Mouse (Mus musculus) heart, embryonic 16.5 days (tissue): ENCODE data around the gene Sh3pxd2a. TPM values are rescaled to one million over a fixed set of nuclear protein-coding genes. Genes with fewer than 3 reads are reported as not detected.

ENCODE experiments used
- ATAC-seq: fragments of 200-750 bp; cut with Nextera tagmentation; replicated peaks from 2 replicates; pipeline ENCODE4 v1.8.0; 2017; ENCODE audit warnings: moderate number of reproducible peaks; ENCODE audit not compliant: insufficient read depth, low FRiP score; ENCODE audit errors: extremely low read depth
- H3K27ac ChIP-seq: fragments of 300-500 bp; sonication (generic); 2 replicates; pipeline ENCODE4 v1.5.1; 2014; ENCODE audit warnings: mild to moderate bottlenecking, low read length, control low read depth, moderate library complexity
- H3K27me3 ChIP-seq: fragments of 300-500 bp; sonication (generic); 2 replicates; pipeline ENCODE4 v1.6.1; 2014; ENCODE audit warnings: low read length, mixed read lengths; ENCODE audit not compliant: control insufficient read depth, insufficient read depth
- H3K36me3 ChIP-seq: fragments of 300-500 bp; sonication (generic); 2 replicates; pipeline ENCODE4 v1.6.1; 2014; ENCODE audit not compliant: control insufficient read depth, insufficient read depth
- H3K4me1 ChIP-seq: fragments of 300-500 bp; sonication (generic); 2 replicates; pipeline ENCODE4 v1.6.1; 2014; ENCODE audit warnings: low read length, mixed read lengths; ENCODE audit not compliant: control insufficient read depth, insufficient read depth
- H3K4me2 ChIP-seq: fragments of 300-500 bp; sonication (generic); 2 replicates; pipeline ENCODE4 v1.6.1; 2014; ENCODE audit warnings: low read depth, mild to moderate bottlenecking, control low read depth, low read length
- H3K4me3 ChIP-seq: fragments of 300-500 bp; sonication (generic); 2 replicates; pipeline ENCODE4 v1.5.1; 2014; ENCODE audit warnings: mild to moderate bottlenecking, control low read depth, low read length
- H3K9ac ChIP-seq: fragments of 300-500 bp; sonication (generic); 2 replicates; pipeline ENCODE4 v1.6.1; 2014; ENCODE audit warnings: low read length, control low read depth
- H3K9me3 ChIP-seq: fragments of 300-500 bp; sonication (generic); replicated peaks from 2 replicates; pipeline ENCODE4 v1.6.1; 2016; ENCODE audit warnings: low read length; ENCODE audit not compliant: control insufficient read depth
- WGBS: fragments of 180-500 bp; shearing (Covaris S2); extraction: QIAGEN DNeasy Blood & Tissue Kit; methylation state at CpG from one replicate; pipeline ENCODE4 v1.1.7; 2014; 5-methylcytosine and 5-hydroxymethylcytosine counted together
- polyA plus RNA-seq: library from polyadenylated mRNA; unstranded; fragments of >200 nt; fragmentation: Nextera tagmentation; extraction: Ambion mirVana; gene quantifications from 2 replicates; pipeline ENCODE4 v1.2.1, GENCODE M21; 2015

Gene Sh3pxd2a
- polyA plus RNA-seq, 1 experiment from 2014 or later, result 4.5 TPM

DNA sequence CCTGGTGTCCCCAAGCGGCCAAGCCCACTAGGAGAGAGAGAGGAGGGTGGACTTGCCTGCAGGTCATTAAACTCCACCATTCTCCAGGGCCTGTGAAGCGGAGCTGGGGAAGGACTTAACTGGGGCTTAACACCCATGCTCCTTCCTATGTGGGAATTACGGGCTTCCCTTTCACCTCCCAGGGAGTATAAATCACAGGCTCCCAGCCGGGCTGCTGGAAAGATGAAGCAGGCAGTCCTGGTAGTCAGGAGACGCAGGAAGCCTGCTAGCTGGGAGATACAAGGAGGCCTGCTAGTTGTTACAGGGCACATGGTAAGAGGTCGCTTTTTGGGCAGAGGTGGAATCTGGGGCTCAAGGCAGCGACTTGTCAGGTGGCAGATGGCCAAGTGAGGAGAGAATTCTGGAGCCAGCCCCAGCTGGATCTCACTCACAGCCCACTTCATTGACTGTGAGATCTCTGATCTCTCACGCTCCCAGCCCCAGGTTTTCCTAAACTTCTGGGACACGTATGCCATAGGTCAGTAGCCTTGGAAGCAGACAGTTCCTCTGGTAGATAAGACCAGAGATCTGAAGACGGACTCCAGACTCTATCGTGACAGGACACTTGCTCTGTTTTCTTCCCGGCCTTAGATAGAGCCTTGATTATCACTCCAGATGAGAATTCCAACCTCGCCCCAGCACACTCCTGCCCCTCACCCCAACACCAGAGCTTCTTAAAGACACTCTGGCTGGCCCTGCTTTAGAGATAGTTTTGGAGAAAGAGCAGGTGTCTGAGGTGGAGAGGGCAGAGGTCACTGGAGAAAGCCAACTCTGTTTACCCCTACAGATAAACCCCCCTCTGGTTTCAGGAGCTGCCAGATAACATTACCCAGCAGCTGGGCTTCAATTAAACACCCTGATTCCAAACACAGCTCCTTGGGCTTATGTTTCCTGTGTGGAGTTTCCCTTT is 36.1 kb downstream of the Sh3pxd2a start:
- peaks cover 42% of the 10 kb centered on the region for H3K4me1 ChIP-seq
- no peak overlapping the region for H3K4me3 ChIP-seq
- ATAC-seq, result peak; percentile 61
- H3K27me3 ChIP-seq, result no peaks in the 10 kb centered on the region
- H3K9me3 ChIP-seq, result no peaks in the 10 kb centered on the region
- peak overlapping the region; percentile 44 for H3K27ac ChIP-seq
- 0 out of 2 replicates have a peak overlapping the region, but pooled peaks have one; percentile 3 for H3K4me2 ChIP-seq
- WGBS, result 25% methylated on average over 13 of the region's 13 CpGs
- no peak overlapping the region for H3K9ac ChIP-seq
- peaks cover 3% of the 10 kb centered on the region for H3K36me3 ChIP-seq

DNA sequence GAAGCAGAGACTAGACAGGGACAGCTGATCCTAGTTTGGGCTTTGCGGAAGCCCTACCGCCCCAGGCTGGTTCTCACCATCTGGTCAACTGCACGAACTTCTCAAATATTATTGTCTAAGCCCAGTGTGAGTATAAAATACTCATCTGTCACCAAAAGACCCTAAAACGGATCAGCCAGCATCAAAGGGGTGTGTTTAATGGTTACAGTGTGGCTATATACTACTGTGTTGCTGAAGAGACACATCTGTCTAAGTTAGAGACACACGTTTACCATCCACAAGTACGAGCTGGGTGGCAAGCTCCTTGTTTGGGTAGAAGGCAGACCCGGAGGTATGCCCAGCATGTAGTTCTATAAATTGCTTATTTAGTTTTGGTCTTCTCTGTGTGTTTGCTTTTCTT is 40.6 kb downstream of the Sh3pxd2a start:
- H3K4me2 ChIP-seq, result no peak overlapping the region
- H3K9ac ChIP-seq, result no peak overlapping the region
- H3K4me1 ChIP-seq, result peaks cover 39% of the 10 kb centered on the region
- ATAC-seq, result no peak
- no peak overlapping the region for H3K4me3 ChIP-seq
- H3K27me3 ChIP-seq, result no peaks in the 10 kb centered on the region
- no peaks in the 10 kb centered on the region for H3K9me3 ChIP-seq
- no peak overlapping the region for H3K27ac ChIP-seq
- peaks cover 3% of the 10 kb centered on the region for H3K36me3 ChIP-seq
- 84% methylated on average over 7 of the region's 7 CpGs for whole genome bisulfite sequencing

DNA sequence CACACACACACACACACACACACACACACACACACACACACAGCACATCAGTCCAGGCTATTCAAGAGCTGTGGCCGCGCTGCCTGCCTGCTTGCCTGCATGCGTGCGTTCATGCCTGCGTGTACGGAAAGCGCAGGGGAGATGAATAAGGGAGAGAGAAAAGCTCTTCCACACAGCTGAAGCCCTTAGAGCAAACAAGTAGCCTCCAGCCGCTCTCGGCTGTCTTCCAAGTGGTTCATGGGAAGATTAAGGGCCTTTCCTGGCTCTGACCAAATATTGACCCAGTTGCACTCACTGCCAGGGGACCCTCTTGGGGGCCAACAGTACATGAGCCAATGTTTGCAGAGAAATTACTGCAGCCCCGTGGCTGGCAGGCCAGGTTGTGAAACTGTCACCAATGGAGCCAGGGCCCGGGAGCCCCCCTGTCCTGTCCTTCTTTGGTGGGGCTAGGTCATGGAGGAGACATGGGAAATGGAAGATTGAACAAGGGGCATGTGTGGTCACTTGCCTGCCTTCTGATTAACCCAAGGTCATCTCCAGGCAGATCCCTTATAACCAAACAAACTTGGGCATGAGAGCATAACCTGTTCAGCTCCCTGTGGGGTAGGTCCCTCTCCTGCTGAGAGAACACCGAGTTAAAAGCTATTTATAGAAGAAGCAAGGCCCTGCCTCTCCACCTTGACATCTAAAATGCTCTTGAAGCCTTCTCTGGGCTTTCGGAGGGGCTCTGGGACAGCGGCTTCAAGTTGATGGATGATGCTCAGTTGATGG is 42.9 kb downstream of the Sh3pxd2a start:
- Histone ChIP-seq H3K27me3 (no peaks in the 10 kb centered on the region), H3K9ac (peak overlapping the region; percentile 34), H3K4me1 (peaks cover 24% of the 10 kb centered on the region), H3K36me3 (peaks cover 3% of the 10 kb centered on the region), H3K4me2 (0 out of 2 replicates have a peak overlapping the region, but pooled peaks have one; percentile 7), H3K4me3 (no peak overlapping the region), H3K27ac (peak overlapping the region; percentile 31), H3K9me3 (no peaks in the 10 kb centered on the region)
- peak; percentile 29; the same call in 1 of the 2 replicates for ATAC-seq
- 47% methylated on average over 14 of the region's 14 CpGs for WGBS

DNA sequence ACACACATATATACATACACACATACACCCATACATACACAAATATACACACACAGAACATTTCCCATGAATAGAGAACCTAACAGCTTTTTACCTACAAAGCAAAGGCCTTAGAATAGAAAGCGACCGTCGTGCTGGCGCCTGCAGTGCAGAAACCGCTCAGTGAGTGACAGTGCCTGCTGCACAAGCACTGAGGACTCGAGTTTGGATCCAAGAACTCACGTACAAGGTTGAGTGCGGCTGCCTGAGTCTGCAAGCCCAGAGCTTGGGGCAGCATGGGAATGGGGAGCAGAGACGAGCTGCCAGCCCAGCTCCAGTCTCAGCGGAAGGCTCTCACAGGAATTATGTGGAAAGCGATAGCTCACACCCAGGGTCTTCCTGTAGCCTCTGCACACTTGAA is 43.7 kb downstream of the Sh3pxd2a start:
- 60% methylated on average over 11 of the region's 11 CpGs for WGBS

DNA sequence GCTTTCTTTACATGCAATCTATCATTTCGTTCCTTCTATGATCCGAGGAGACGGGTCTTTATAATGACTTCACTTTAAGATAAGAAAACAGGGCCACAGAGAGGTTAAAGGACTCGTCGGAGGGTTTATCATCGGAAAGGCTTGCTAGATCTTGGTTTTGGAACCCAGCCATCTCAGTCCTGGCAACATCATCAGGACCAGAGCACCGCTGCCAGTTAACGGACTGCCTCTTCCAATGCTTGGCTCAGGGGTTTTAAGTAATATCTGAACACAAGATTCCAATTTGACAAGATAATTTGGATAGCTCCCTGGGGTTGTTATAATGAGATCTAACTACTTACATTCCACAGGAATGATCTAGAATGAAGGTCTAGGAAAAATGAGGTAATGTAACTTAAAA is 45.0 kb downstream of the Sh3pxd2a start:
- H3K36me3 ChIP-seq, result peaks cover 3% of the 10 kb centered on the region
- whole genome bisulfite sequencing, result 34% methylated on average over 8 of the region's 8 CpGs
- H3K4me2 ChIP-seq, result no peak overlapping the region
- peaks cover 34% of the 10 kb centered on the region for H3K4me1 ChIP-seq
- no peak overlapping the region for H3K9ac ChIP-seq
- no peak for ATAC-seq
- no peaks in the 10 kb centered on the region for H3K27me3 ChIP-seq
- H3K4me3 ChIP-seq, result no peak overlapping the region
- no peak overlapping the region for H3K27ac ChIP-seq
- no peaks in the 10 kb centered on the region for H3K9me3 ChIP-seq

More for the DNA sequence above, 43.7 kb downstream of the Sh3pxd2a start:
- no peaks in the 10 kb centered on the region for H3K9me3 ChIP-seq
- H3K27ac ChIP-seq, result peak overlapping the region; percentile 66
- H3K27me3 ChIP-seq, result no peaks in the 10 kb centered on the region
- no peak for ATAC-seq
- no peak overlapping the region for H3K4me2 ChIP-seq
- H3K4me1 ChIP-seq, result peaks cover 22% of the 10 kb centered on the region
- no peak overlapping the region for H3K4me3 ChIP-seq
- peaks cover 3% of the 10 kb centered on the region for H3K36me3 ChIP-seq
- H3K9ac ChIP-seq, result no peak overlapping the region

DNA sequence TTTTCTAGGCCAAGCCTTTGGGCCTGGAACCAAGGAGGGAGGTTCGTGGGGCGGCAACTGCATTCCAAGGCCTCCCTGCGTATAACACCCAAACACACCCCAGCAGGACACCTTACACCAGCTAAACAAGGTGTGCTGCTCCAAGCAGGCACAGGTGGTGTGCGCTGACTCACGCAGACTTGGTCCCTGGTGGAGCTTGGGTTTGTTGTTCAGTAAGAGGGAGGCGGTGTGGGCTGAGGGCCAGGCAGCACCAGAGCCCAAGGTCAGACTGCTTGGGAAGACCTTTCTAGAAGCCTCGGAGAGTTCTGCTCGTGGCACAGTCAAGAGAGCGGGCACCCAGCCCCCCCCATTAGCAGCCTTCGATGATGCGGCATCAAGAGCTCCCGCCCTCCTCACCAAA is 48.0 kb downstream of the Sh3pxd2a start:
- no peak for ATAC-seq

DNA sequence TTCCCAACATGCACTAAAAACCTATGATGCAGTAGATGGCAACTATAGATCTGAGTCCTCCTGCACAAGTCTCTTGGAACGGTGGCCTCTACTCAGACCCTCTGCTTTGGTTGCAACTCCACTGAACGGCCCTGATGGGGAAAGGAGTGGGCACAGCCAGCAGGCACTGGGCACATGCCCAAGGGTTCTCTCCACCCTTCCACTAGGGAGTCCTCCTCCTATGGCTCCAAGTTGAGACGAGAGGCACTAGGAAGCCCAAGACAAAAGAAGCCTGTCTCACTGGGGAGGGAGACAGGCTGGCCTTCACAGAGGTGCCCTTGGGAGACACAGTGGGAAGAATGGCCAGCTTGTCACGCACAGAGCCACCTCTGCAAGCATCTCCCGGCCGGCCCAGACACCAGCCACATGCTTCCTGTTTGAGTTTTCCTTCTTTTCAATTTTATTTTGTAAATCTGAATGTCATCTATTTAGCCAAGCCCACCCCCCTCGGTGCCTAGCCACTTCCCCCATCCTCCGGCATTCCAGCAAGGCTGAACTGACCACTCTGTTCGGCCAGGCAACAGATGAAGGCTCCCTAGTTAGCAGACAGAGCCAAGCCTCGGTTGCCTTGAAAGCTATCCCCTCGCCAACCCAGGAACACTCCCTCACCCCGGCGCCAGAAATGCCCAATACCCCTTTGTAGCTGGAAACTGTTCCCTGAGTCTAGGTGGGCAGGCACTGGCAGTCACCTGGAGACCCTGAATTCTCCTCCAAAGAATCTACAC is 49.9 kb downstream of the Sh3pxd2a start:
- Histone ChIP-seq H3K4me1 (peaks cover 34% of the 10 kb centered on the region), H3K9me3 (no peaks in the 10 kb centered on the region), H3K36me3 (no peaks in the 10 kb centered on the region), H3K27ac (no peak overlapping the region), H3K9ac (peak overlapping the region; percentile 38; the same call in 1 of the 2 replicates), H3K4me2 (no peak overlapping the region), H3K27me3 (no peaks in the 10 kb centered on the region), H3K4me3 (no peak overlapping the region)
- no peak for ATAC-seq
- WGBS, result 59% methylated on average over 13 of the region's 13 CpGs

More for the DNA sequence above, 48.0 kb downstream of the Sh3pxd2a start:
- Histone ChIP-seq H3K36me3 (no peaks in the 10 kb centered on the region), H3K4me3 (no peak overlapping the region), H3K4me1 (peaks cover 37% of the 10 kb centered on the region), H3K4me2 (no peak overlapping the region), H3K9me3 (no peaks in the 10 kb centered on the region), H3K27me3 (no peaks in the 10 kb centered on the region), H3K9ac (no peak overlapping the region), H3K27ac (no peak overlapping the region)
- 81% methylated on average over 12 of the region's 12 CpGs for WGBS

DNA sequence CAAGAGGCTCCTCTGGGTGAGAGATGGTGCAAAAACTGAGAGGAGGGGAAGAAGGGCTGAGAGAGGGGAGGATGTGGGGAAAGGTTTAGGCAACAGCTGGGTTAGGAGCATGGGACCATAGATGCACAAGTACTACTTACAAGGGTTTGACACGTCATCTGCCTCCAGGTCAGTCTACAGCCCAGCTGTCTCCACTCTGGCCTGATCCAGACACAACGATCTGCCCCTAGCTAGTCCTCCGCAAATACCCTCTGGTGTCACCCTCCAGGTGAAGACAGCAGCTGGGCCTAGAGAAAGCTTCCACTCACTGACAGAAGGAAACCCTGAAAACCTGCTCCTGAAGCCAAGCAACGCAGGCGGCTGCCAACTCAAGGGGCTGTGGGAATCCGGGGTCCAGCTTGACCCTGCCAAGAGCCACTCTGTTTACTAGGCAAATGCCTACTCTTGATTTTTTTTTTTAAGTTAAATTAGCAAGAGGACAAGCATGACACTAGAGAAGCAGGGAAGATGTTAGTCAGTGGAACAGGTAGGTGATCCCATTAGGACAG is 50.7 kb downstream of the Sh3pxd2a start:
- Histone ChIP-seq H3K36me3 (no peaks in the 10 kb centered on the region), H3K4me2 (no peak overlapping the region), H3K4me3 (no peak overlapping the region), H3K27me3 (no peaks in the 10 kb centered on the region), H3K27ac (0 out of 2 replicates have a peak overlapping the region, but pooled peaks have one; percentile 15), H3K9me3 (no peaks in the 10 kb centered on the region), H3K9ac (peak overlapping the region; percentile 23; the same call in 1 of the 2 replicates), H3K4me1 (peaks cover 30% of the 10 kb centered on the region)
- WGBS, result 61% methylated on average over 6 of the region's 6 CpGs
- no peak for ATAC-seq
